Mouse (Mus musculus): Measurements from ENCODE around the gene Tmprss4. TPM values are rescaled to one million over a fixed set of nuclear protein-coding genes. Genes with fewer than 3 reads are reported as not detected.

Tmprss4 gene
- polyA plus RNA-seq (2017; shearing (Covaris generic)), result under 1 TPM; 0.31 to 0.89 TPM

GRCm38 (mm10) chr9:45203797-45204410 is at the start of gene Tmprss4:
Tmprss4 (minus strand) TSS chr9:45204092.

GRCm38 (mm10) chr9:45181770-45182169 is 22.1 kb downstream of the Tmprss4 start, which contains the start of gene BC049352:
BC049352 (plus strand) TSS chr9:45182007.

GRCm38 (mm10) chr9:45138191-45139032 is 65.5 kb downstream of the Tmprss4 start, which contains the start of gene Scn4b:
Scn4b (plus strand) TSS chr9:45138395.

Other genes starting within 250 kb of the Tmprss4 start
- 10 to 100 TPM; 45.1 to 47.9 TPM for gene Ube4a, start 238.5 kb downstream of the Tmprss4 start, polyA plus RNA-seq (2017; shearing (Covaris generic))
- gene Cd3g, start 223.7 kb downstream of the Tmprss4 start, polyA plus RNA-seq (2017; shearing (Covaris generic)), result 1,000 to 10,000 TPM; 1,426 to 1,451 TPM
- gene Cd3d, start 222.3 kb downstream of the Tmprss4 start, polyA plus RNA-seq (2017; shearing (Covaris generic)), result 100 to 1,000 TPM; 756 to 785 TPM
- 1,000 to 10,000 TPM; 1,280 to 1,314 TPM for gene Cd3e, start 194.5 kb downstream of the Tmprss4 start, polyA plus RNA-seq (2017; shearing (Covaris generic))
- gene Mpzl2, start 164.3 kb downstream of the Tmprss4 start, polyA plus RNA-seq (2017; shearing (Covaris generic)), result under 1 TPM; 0.13 to 0.28 TPM
- gene Mpzl3, start 148.9 kb downstream of the Tmprss4 start, polyA plus RNA-seq (2017; shearing (Covaris generic)), result 10 to 100 TPM in 1 of 2 experiments, 1 to 10 TPM in 1; 9.4 to 14.4 TPM
- 1 to 10 TPM; 5.0 to 8.7 TPM for gene Jaml, start 124.9 kb downstream of the Tmprss4 start, polyA plus RNA-seq (2017; shearing (Covaris generic))
- under 1 TPM; 0.14 to 0.39 TPM for gene Scn2b, start 86.3 kb downstream of the Tmprss4 start, polyA plus RNA-seq (2017; shearing (Covaris generic))
- 1 to 10 TPM in 1 of 2 experiments, under 1 TPM in 1; 0.25 to 1.1 TPM for gene Scn4b, start 65.7 kb downstream of the Tmprss4 start, polyA plus RNA-seq (2017; shearing (Covaris generic))
- 1 to 10 TPM; 1.5 to 6.0 TPM for gene BC049352, start 22.1 kb downstream of the Tmprss4 start, polyA plus RNA-seq (2017; shearing (Covaris generic))
- gene Il10ra, start 65.1 kb upstream of the Tmprss4 start, polyA plus RNA-seq (2017; shearing (Covaris generic)), result 100 to 1,000 TPM in 1 of 2 experiments, 10 to 100 TPM in 1; 39.1 to 103 TPM
- 1 to 10 TPM in 1 of 2 experiments, under 1 TPM in 1; 0.28 to 1.4 TPM for gene Tmprss13, start 115.0 kb upstream of the Tmprss4 start, polyA plus RNA-seq (2017; shearing (Covaris generic))
- gene Fxyd6, start 166.1 kb upstream of the Tmprss4 start, polyA plus RNA-seq (2017; shearing (Covaris generic)), result under 1 TPM in 1 of 2 experiments, not detected in 1; 0.23 TPM
- gene Fxyd2, start 195.6 kb upstream of the Tmprss4 start, polyA plus RNA-seq (2017; shearing (Covaris generic)), result not detected
- 1 to 10 TPM in 1 of 2 experiments, under 1 TPM in 1; 0.07 to 4.3 TPM for gene Dscaml1, start 222.5 kb upstream of the Tmprss4 start, polyA plus RNA-seq (2017; shearing (Covaris generic))

Measured in inflammation-experienced regulatory T-cells (primary cell).